Mouse (Mus musculus) bone marrow, adult 2 months (tissue): ENCODE data around the gene Ezr.

Experiments
- CTCF ChIP-seq: fragments of 200-500 bp; IDR thresholded peaks from 2 replicates; pipeline ENCODE4 v1.5.1; 2011; ENCODE audit warnings: low read length, control low read depth; ENCODE audit not compliant: control insufficient read depth, insufficient read depth
- POLR2A ChIP-seq: fragments of 200-500 bp; IDR thresholded peaks from 2 replicates; pipeline ENCODE4 v1.6.1; 2011; ENCODE audit warnings: low read depth, mild to moderate bottlenecking, control low read depth, low read length, borderline replicate concordance; ENCODE audit not compliant: control insufficient read depth

GRCm38 (mm10) chr17:6807827-6808520 is 25.4 kb upstream of the Ezr start:
- TF ChIP-seq CTCF (no peak), POLR2A (no peak)
